Mouse (Mus musculus): ENCODE measurements around the gene Zfp1. TPM values are rescaled to one million over a fixed set of nuclear protein-coding genes. Genes with fewer than 3 reads are reported as not detected.
A peak's percentile ranks its signal among the peaks of the same experiment; 100 is the strongest.

Gene Zfp1
- polyA plus RNA-seq, 1 experiment, result 7.5 TPM

DNA sequence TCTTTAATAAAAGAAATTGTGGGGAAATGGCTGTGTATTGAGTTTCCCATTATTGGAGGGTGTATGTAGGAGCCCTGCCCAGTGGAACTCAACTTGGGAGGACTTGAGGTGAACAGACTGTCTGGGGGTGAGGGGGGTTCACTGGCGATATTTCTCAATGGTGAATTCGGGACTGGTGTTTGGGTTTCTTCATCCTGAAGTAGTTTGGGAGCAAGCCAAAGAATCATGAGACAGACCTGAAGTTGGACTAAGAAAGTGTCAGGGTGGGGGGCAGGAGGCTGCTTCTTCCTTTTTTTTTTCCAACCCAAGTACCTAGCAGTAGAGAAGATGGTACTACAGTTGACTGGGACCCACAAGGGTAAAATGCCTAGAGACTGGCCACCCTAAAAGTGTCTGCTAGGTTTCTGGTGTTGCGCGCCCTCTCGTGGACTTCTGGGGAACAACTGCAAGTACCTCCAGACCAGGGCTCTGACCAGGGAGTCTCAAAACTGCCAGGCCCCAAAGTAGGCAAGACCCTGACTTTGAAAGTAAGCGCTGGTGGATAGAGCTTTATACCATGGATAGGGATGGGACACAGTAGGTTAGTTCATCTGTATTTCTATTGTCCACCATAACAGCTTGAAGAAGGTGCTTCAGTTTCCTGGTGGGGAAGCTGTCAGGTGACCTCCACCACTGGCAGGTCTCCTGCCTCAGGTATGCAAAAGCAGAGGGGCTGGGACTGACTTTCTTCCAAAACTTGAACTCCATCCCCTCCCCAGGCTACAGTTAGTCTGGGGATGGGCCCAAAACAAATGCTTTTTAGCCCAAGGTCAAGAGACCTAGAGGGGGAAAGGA, 17.3 kb upstream of the Zfp1 start:
- no peaks in the 10 kb centered on the region for H3K27me3 ChIP-seq (replicated peaks; ENCODE audit: control insufficient read depth, insufficient read depth, low read length)
- peak; percentile 82 for DNase-seq
- H3K36me3 ChIP-seq (ENCODE audit: control insufficient read depth, insufficient read depth, low read length), result no peaks in the 10 kb centered on the region
- TF ChIP-seq POLR2A (IDR thresholded peaks at IDR 0.05; ENCODE audit: low read depth, low read length) (no peak), CTCF (conservative IDR thresholded peaks at IDR 0.05; ENCODE audit: insufficient read depth, insufficient read length, low read depth, low read length) (peak; percentile 85)
- H3K27ac ChIP-seq (ENCODE audit: insufficient read depth, low read depth, low read length), result no peak overlapping the region
- H3K4me3 ChIP-seq (ENCODE audit: insufficient read depth, low read depth, low read length), result no peak overlapping the region
- H3K4me1 ChIP-seq (ENCODE audit: control insufficient read depth, insufficient read depth, low read length), result peaks cover 32% of the 10 kb centered on the region
- 21% methylated on average over 6 of the region's 6 CpGs for WGBS

DNA sequence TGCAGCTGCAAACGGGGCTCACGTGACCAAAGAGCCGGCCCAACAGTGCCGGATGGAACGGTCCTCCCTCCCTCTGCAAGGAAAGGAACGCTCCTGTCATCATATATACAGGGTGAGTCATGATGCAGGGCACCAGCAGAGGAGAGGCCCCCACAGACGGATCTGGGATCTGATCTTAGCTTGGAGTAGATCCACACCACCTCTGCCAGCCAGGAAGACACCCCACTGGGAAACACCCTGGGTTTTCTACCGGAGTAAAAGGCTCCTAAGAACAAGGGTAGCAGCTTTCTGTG, 16.7 kb upstream of the Zfp1 start:
- H3K4me3 ChIP-seq (ENCODE audit: insufficient read depth, low read depth, low read length), result no peak overlapping the region
- H3K27ac ChIP-seq (ENCODE audit: insufficient read depth, low read depth, low read length), result no peak overlapping the region
- TF ChIP-seq POLR2A (IDR thresholded peaks at IDR 0.05; ENCODE audit: low read depth, low read length) (no peak), CTCF (conservative IDR thresholded peaks at IDR 0.05; ENCODE audit: insufficient read depth, insufficient read length, low read depth, low read length) (no peak)
- no peaks in the 10 kb centered on the region for H3K36me3 ChIP-seq (ENCODE audit: control insufficient read depth, insufficient read depth, low read length)
- 54% methylated on average over 8 of the region's 8 CpGs for WGBS
- peaks cover 33% of the 10 kb centered on the region for H3K4me1 ChIP-seq (ENCODE audit: control insufficient read depth, insufficient read depth, low read length)
- no peak for DNase-seq
- H3K27me3 ChIP-seq (replicated peaks; ENCODE audit: control insufficient read depth, insufficient read depth, low read length), result no peaks in the 10 kb centered on the region

GRCm38 (mm10) chr8:111626933-111627332, 16.3 kb upstream of the Zfp1 start:
- no peaks in the 10 kb centered on the region for H3K36me3 ChIP-seq (ENCODE audit: control insufficient read depth, insufficient read depth, low read length)
- DNase-seq, result no peak
- no peak for TF ChIP-seq CTCF (conservative IDR thresholded peaks at IDR 0.05; ENCODE audit: insufficient read depth, insufficient read length, low read depth, low read length)
- no peak for TF ChIP-seq POLR2A (IDR thresholded peaks at IDR 0.05; ENCODE audit: low read depth, low read length)
- H3K27me3 ChIP-seq (replicated peaks; ENCODE audit: control insufficient read depth, insufficient read depth, low read length), result no peaks in the 10 kb centered on the region
- H3K27ac ChIP-seq (ENCODE audit: insufficient read depth, low read depth, low read length), result no peak overlapping the region
- WGBS, result 84% methylated on average over 14 of the region's 14 CpGs
- H3K4me3 ChIP-seq (ENCODE audit: insufficient read depth, low read depth, low read length), result no peak overlapping the region
- peaks cover 33% of the 10 kb centered on the region for H3K4me1 ChIP-seq (ENCODE audit: control insufficient read depth, insufficient read depth, low read length)

- Histone ChIP-seq H3K27me3 (replicated peaks; ENCODE audit: control insufficient read depth, insufficient read depth, low read length) (no peaks in the 10 kb centered on the region), H3K36me3 (ENCODE audit: control insufficient read depth, insufficient read depth, low read length) (no peaks in the 10 kb centered on the region), H3K27ac (ENCODE audit: insufficient read depth, low read depth, low read length) (peak overlapping the region; percentile 41), H3K4me1 (ENCODE audit: control insufficient read depth, insufficient read depth, low read length) (peaks cover 30% of the 10 kb centered on the region), H3K4me3 (ENCODE audit: insufficient read depth, low read depth, low read length) (no peak overlapping the region)
- TF ChIP-seq CTCF (conservative IDR thresholded peaks at IDR 0.05; ENCODE audit: insufficient read depth, insufficient read length, low read depth, low read length), result no peak
- TF ChIP-seq POLR2A (IDR thresholded peaks at IDR 0.05; ENCODE audit: low read depth, low read length), result no peak
- peak; percentile 74 for DNase-seq
- WGBS, result 81% methylated on average over 9 of the region's 9 CpGs
These were observed 15.3 kb upstream of the Zfp1 start for GRCm38 (mm10) chr8:111627923-111628322.

DNA sequence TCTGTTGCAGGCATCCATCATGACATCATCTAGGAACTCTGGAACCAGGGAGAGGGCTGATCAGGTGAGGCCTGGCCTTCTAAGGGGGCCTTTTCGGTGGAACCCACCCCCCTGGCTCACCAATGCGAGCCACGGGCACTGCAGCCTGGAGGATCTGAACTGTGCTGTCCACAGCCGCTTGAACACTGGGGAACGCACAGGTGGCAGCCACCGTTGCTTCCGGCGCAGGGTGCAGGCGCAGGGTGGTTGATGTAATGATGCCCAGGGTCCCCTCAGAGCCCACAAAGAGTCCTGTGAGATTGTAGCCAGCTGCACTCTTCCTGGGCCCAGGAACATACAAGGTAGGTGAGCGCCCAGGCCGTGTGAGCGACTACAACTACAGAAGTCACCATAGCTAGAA, 14.8 kb upstream of the Zfp1 start:
- no peaks in the 10 kb centered on the region for H3K36me3 ChIP-seq (ENCODE audit: control insufficient read depth, insufficient read depth, low read length)
- 94% methylated on average over 12 of the region's 12 CpGs for WGBS
- H3K27ac ChIP-seq (ENCODE audit: insufficient read depth, low read depth, low read length), result peak overlapping the region; percentile 10
- no peak overlapping the region for H3K4me3 ChIP-seq (ENCODE audit: insufficient read depth, low read depth, low read length)
- no peaks in the 10 kb centered on the region for H3K27me3 ChIP-seq (replicated peaks; ENCODE audit: control insufficient read depth, insufficient read depth, low read length)
- TF ChIP-seq CTCF (conservative IDR thresholded peaks at IDR 0.05; ENCODE audit: insufficient read depth, insufficient read length, low read depth, low read length), result no peak
- TF ChIP-seq POLR2A (IDR thresholded peaks at IDR 0.05; ENCODE audit: low read depth, low read length), result no peak
- peaks cover 28% of the 10 kb centered on the region for H3K4me1 ChIP-seq (ENCODE audit: control insufficient read depth, insufficient read depth, low read length)
- no peak for DNase-seq

- TF ChIP-seq CTCF (conservative IDR thresholded peaks at IDR 0.05; ENCODE audit: insufficient read depth, insufficient read length, low read depth, low read length), result no peak
- TF ChIP-seq POLR2A (IDR thresholded peaks at IDR 0.05; ENCODE audit: low read depth, low read length), result no peak
- no peak for DNase-seq
- H3K36me3 ChIP-seq (ENCODE audit: control insufficient read depth, insufficient read depth, low read length), result no peaks in the 10 kb centered on the region
- H3K4me1 ChIP-seq (ENCODE audit: control insufficient read depth, insufficient read depth, low read length), result peaks cover 23% of the 10 kb centered on the region
- H3K4me3 ChIP-seq (ENCODE audit: insufficient read depth, low read depth, low read length), result peak overlapping the region; percentile 80
- H3K27ac ChIP-seq (ENCODE audit: insufficient read depth, low read depth, low read length), result 0 out of 2 replicates have a peak overlapping the region, but pooled peaks have one; percentile 72
- no peaks in the 10 kb centered on the region for H3K27me3 ChIP-seq (replicated peaks; ENCODE audit: control insufficient read depth, insufficient read depth, low read length)
- WGBS, result 86% methylated on average over 19 of the region's 19 CpGs
These were observed 14.2 kb upstream of the Zfp1 start for GRCm38 (mm10) chr8:111628894-111629501.

DNA sequence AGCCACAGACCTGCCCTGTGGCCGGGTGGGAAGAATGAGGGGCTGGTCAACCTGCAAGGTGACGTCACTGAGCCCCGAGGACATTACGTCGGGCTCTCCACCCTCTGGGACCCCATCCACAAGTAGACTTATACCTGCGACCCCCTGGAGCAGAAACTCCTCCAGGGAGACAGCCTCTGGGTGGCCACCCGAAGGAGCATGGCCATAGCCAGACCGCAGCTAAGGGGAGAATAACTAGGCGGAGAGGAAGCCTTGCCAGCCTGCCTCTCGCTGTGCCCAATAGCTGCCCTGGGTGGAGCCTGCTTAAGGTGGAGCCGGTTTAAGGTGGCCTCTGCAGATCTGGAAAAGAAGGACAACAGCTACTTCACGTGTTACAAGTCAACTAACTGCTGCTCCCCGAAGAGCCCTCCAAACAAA, 13.1 kb upstream of the Zfp1 start, which contains the start of gene Ldhd:
Gene Ldhd, minus strand, starts transcription at position 270 of the 417 bp plus-strand sequence.
- H3K4me3 ChIP-seq (ENCODE audit: insufficient read depth, low read depth, low read length), result peak within 1 kb of the TSS; percentile 80
- DNase-seq, result peak; percentile 89
- TF ChIP-seq CTCF (conservative IDR thresholded peaks at IDR 0.05; ENCODE audit: insufficient read depth, insufficient read length, low read depth, low read length) (0 out of 2 replicates have a peak, but pooled peaks have one; percentile 10), POLR2A (IDR thresholded peaks at IDR 0.05; ENCODE audit: low read depth, low read length) (peak; percentile 92)
- WGBS, result 9% methylated on average over 13 of the region's 13 CpGs
- no peaks in the 10 kb centered on the region for H3K36me3 ChIP-seq (ENCODE audit: control insufficient read depth, insufficient read depth, low read length)
- H3K27ac ChIP-seq (ENCODE audit: insufficient read depth, low read depth, low read length), result peak within 1 kb of the TSS; percentile 78
- peaks cover 12% of the 10 kb centered on the region for H3K4me1 ChIP-seq (ENCODE audit: control insufficient read depth, insufficient read depth, low read length)
- no peaks in the 10 kb centered on the region for H3K27me3 ChIP-seq (replicated peaks; ENCODE audit: control insufficient read depth, insufficient read depth, low read length)

All from kidney, adult 2 months (tissue).